Mouse (Mus musculus): ENCODE results near the gene Fgf5. TPM values are rescaled to one million over a fixed set of nuclear protein-coding genes. Genes with fewer than 3 reads are reported as not detected.
A peak's percentile ranks its signal among the peaks of the same experiment; 100 is the strongest.

The Fgf5 gene
- polyA plus RNA-seq (2015; fragmentation: Nextera tagmentation; extraction: Ambion mirVana), result 0.96 and 2.0 TPM in 2 replicates

- Histone ChIP-seq H3K4me2 (peak within 1 kb of the TSS; percentile 100), H3K9ac (peak within 1 kb of the TSS; percentile 67), H3K27me3 (replicated peaks) (peaks cover 40% of the 10 kb centered on the region), H3K27ac (peak within 1 kb of the TSS; percentile 55; the same call in 1 of the 2 replicates), H3K4me3 (peak within 1 kb of the TSS; percentile 81), H3K36me3 (replicated peaks) (no peaks in the 10 kb centered on the region), H3K4me1 (peaks cover 18% of the 10 kb centered on the region), H3K9me3 (no peaks in the 10 kb centered on the region)
- WGBS, result under 1% methylated on average over 80 of the region's 80 CpGs
- peak; percentile 82 for ATAC-seq (replicated peaks)
These were observed at the start of gene Fgf5 for GRCm38 (mm10) chr5:98253838-98254821. Gene Fgf5 (plus strand): TSS chr5:98254184.

- Histone ChIP-seq H3K27me3 (replicated peaks) (no peaks in the 10 kb centered on the region), H3K36me3 (replicated peaks) (no peaks in the 10 kb centered on the region), H3K27ac (no peak overlapping the region), H3K4me2 (no peak overlapping the region), H3K9me3 (no peaks in the 10 kb centered on the region), H3K9ac (no peak overlapping the region), H3K4me3 (no peak overlapping the region), H3K4me1 (no peaks in the 10 kb centered on the region)
- no peak for ATAC-seq (replicated peaks)
- 63% methylated on average over 4 of the region's 4 CpGs for WGBS
These were observed 41.5 kb upstream of the Fgf5 start for GRCm38 (mm10) chr5:98212501-98212900.

DNA sequence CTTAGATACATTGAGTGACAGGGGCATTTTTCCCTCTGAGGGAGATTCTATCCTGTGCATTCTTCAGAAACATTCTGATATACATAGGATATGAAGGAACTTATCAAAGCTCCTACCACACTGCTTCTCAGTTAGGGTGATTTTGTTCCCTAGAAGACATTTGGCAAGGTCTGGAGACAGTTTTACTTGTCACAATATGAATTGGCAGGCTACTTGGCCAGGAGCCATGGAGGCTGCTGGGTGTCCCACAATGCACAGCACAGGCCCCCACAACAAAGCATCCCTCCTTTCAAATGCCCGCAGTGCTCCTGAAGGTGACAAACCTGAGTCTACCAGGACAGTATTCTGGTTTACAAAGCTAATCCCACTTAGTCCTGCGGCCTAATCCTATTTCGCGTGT is 32.0 kb upstream of the Fgf5 start:
- H3K27ac ChIP-seq, result no peak overlapping the region
- H3K9ac ChIP-seq, result no peak overlapping the region
- H3K4me1 ChIP-seq, result no peaks in the 10 kb centered on the region; the same call in 1 of the 2 replicates
- peaks cover 4% of the 10 kb centered on the region; the same call in 1 of the 2 replicates for H3K9me3 ChIP-seq
- H3K36me3 ChIP-seq (replicated peaks), result no peaks in the 10 kb centered on the region
- WGBS, result 52% methylated on average over 4 of the region's 4 CpGs
- no peaks in the 10 kb centered on the region for H3K27me3 ChIP-seq (replicated peaks)
- ATAC-seq (replicated peaks), result no peak
- H3K4me2 ChIP-seq, result no peak overlapping the region
- H3K4me3 ChIP-seq, result no peak overlapping the region

GRCm38 (mm10) chr5:98226710-98227109 is 27.3 kb upstream of the Fgf5 start:
- H3K4me2 ChIP-seq, result no peak overlapping the region
- no peak overlapping the region for H3K9ac ChIP-seq
- no peak overlapping the region for H3K4me3 ChIP-seq
- peaks cover 4% of the 10 kb centered on the region; the same call in 1 of the 2 replicates for H3K9me3 ChIP-seq
- H3K27ac ChIP-seq, result no peak overlapping the region
- no peaks in the 10 kb centered on the region for H3K36me3 ChIP-seq (replicated peaks)
- WGBS, result 69% methylated on average over 2 of the region's 2 CpGs
- no peaks in the 10 kb centered on the region; the same call in 1 of the 2 replicates for H3K4me1 ChIP-seq
- H3K27me3 ChIP-seq (replicated peaks), result no peaks in the 10 kb centered on the region
- ATAC-seq (replicated peaks), result no peak

DNA sequence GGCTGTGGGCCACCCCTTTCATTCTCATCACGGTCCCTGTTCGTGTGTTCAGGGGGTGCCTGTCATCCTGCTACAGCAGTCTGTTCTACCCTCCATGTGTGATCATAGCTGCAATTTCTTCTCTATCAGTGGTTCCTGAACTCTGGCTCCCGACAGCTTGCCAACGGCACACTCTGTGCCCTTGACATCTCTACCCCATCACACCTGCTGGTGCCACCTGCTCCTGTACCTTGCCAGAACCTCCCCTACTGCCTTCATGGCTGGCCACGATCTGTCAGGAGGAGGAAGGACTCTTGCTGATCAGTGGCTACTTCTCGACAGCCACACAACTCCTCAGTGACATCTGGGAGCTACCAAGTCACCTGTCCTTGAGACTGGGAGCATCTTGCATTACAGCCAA is 24.5 kb upstream of the Fgf5 start:
- Histone ChIP-seq H3K27me3 (replicated peaks) (no peaks in the 10 kb centered on the region), H3K4me1 (no peaks in the 10 kb centered on the region), H3K4me3 (no peak overlapping the region), H3K4me2 (no peak overlapping the region), H3K36me3 (replicated peaks) (no peaks in the 10 kb centered on the region), H3K9ac (no peak overlapping the region), H3K9me3 (peaks cover 4% of the 10 kb centered on the region; the same call in 1 of the 2 replicates), H3K27ac (no peak overlapping the region)
- 84% methylated on average over 6 of the region's 6 CpGs for WGBS
- ATAC-seq (replicated peaks), result no peak

- H3K4me3 ChIP-seq, result no peak overlapping the region
- ATAC-seq (replicated peaks), result no peak
These were observed 15.5 kb upstream of the Fgf5 start for GRCm38 (mm10) chr5:98238466-98238865.

GRCm38 (mm10) chr5:98241322-98241829 is 12.6 kb upstream of the Fgf5 start:
- WGBS, result 92% methylated on average over 12 of the region's 12 CpGs
- H3K9ac ChIP-seq, result no peak overlapping the region

More at GRCm38 (mm10) chr5:98238466-98238865, 15.5 kb upstream of the Fgf5 start:
- no peak overlapping the region for H3K27ac ChIP-seq
- no peaks in the 10 kb centered on the region for H3K9me3 ChIP-seq
- no peak overlapping the region for H3K4me2 ChIP-seq
- no peaks in the 10 kb centered on the region for H3K4me1 ChIP-seq
- WGBS, result 87% methylated on average over 6 of the region's 6 CpGs
- no peaks in the 10 kb centered on the region for H3K27me3 ChIP-seq (replicated peaks)
- H3K9ac ChIP-seq, result no peak overlapping the region
- H3K36me3 ChIP-seq (replicated peaks), result no peaks in the 10 kb centered on the region

DNA sequence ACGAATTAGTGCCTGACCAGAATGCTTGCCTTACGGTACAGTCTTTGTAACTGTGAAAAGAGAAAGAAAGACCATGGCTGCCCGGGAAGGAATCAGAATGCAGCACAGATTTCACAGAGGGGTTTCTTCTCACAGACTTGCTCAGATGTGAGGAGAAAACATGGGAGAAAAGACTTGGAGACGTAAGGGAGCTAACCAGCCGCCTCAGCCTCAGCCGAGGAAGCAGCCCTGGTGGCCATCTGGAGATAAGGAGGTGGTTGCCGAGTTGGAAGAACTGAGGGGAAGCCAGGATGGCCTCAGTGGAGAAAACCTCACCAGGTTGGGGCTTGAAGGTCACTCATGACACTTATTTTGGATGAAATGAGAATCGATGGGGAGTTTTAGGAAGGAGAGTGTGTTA is 8.7 kb upstream of the Fgf5 start:
- Histone ChIP-seq H3K27ac (no peak overlapping the region), H3K9me3 (no peaks in the 10 kb centered on the region), H3K4me3 (no peak overlapping the region), H3K27me3 (replicated peaks) (no peaks in the 10 kb centered on the region), H3K36me3 (replicated peaks) (no peaks in the 10 kb centered on the region), H3K4me2 (no peak overlapping the region), H3K4me1 (no peaks in the 10 kb centered on the region), H3K9ac (no peak overlapping the region)
- 73% methylated on average over 8 of the region's 8 CpGs for WGBS
- no peak for ATAC-seq (replicated peaks)

More at GRCm38 (mm10) chr5:98241322-98241829, 12.6 kb upstream of the Fgf5 start:
- H3K27ac ChIP-seq, result no peak overlapping the region
- ATAC-seq (replicated peaks), result no peak
- no peaks in the 10 kb centered on the region for H3K9me3 ChIP-seq
- no peaks in the 10 kb centered on the region for H3K4me1 ChIP-seq
- no peaks in the 10 kb centered on the region for H3K36me3 ChIP-seq (replicated peaks)
- no peak overlapping the region for H3K4me2 ChIP-seq
- no peaks in the 10 kb centered on the region for H3K27me3 ChIP-seq (replicated peaks)
- H3K4me3 ChIP-seq, result no peak overlapping the region

- no peak for ATAC-seq (replicated peaks)
- H3K9me3 ChIP-seq, result no peaks in the 10 kb centered on the region
- 54% methylated on average over 4 of the region's 4 CpGs for WGBS
- H3K4me1 ChIP-seq, result no peaks in the 10 kb centered on the region
- H3K4me3 ChIP-seq, result no peak overlapping the region
- no peaks in the 10 kb centered on the region for H3K36me3 ChIP-seq (replicated peaks)
- H3K27me3 ChIP-seq (replicated peaks), result no peaks in the 10 kb centered on the region
- no peak overlapping the region for H3K27ac ChIP-seq
- H3K9ac ChIP-seq, result no peak overlapping the region
- H3K4me2 ChIP-seq, result no peak overlapping the region
These were observed 8.0 kb upstream of the Fgf5 start for GRCm38 (mm10) chr5:98245976-98246375.

DNA sequence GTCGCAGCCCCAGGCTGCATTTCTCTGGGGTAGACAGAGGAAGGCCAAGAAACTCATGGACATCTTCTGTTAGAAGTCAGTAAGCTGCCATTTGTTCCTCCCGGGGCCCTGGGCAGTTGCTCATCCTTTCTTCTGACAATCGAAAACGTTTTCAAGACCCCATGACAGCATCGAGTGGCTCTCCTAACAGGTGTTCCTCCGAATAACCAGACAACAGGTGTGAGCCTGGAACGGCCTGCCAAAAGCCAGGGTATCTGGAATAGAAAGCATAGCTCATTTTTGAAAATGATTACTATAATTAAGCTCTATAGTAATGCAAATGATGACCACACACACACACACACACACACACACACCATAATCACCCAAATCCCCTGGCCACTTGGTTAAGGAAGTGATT is 7.2 kb upstream of the Fgf5 start:
- Histone ChIP-seq H3K4me1 (no peaks in the 10 kb centered on the region), H3K4me3 (no peak overlapping the region), H3K4me2 (no peak overlapping the region), H3K27ac (no peak overlapping the region), H3K36me3 (replicated peaks) (no peaks in the 10 kb centered on the region), H3K9ac (no peak overlapping the region), H3K9me3 (no peaks in the 10 kb centered on the region), H3K27me3 (replicated peaks) (peaks cover 4% of the 10 kb centered on the region; the same call in 1 of the 2 replicates)
- no peak for ATAC-seq (replicated peaks)
- WGBS, result 75% methylated on average over 7 of the region's 7 CpGs

- H3K9me3 ChIP-seq, result no peaks in the 10 kb centered on the region
- no peak overlapping the region for H3K27ac ChIP-seq
- no peaks in the 10 kb centered on the region for H3K4me1 ChIP-seq
- H3K36me3 ChIP-seq (replicated peaks), result no peaks in the 10 kb centered on the region
- H3K27me3 ChIP-seq (replicated peaks), result peaks cover 11% of the 10 kb centered on the region
- no peak overlapping the region for H3K9ac ChIP-seq
- no peak for ATAC-seq (replicated peaks)
- no peak overlapping the region for H3K4me3 ChIP-seq
- no peak overlapping the region for H3K4me2 ChIP-seq
- WGBS, result 71% methylated on average over 2 of the region's 2 CpGs
These were observed 6.5 kb upstream of the Fgf5 start for GRCm38 (mm10) chr5:98247516-98247915.

DNA sequence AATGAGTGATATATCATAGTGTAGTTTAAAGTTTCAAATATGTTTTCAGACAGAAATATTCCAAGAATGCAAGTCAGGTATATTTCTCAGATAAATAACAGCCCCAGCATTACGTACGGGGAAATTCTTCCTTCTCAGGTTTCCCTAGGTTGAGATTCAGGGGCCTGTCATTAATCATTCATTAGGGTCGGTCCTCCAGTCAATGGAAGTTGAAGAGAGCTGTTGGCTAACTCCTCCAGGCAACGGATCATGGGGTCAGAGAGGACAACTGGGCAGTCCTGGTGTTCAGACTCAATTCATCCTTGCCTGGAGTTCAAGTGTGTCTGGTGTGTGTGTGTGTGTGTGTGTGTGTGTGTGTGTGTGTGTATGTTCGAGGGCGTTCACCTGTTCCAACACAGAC is 837 bp upstream of the Fgf5 start:
- ATAC-seq (replicated peaks), result 0 out of 2 replicates have a peak, but pooled peaks have one; percentile 14
- Histone ChIP-seq H3K4me3 (peak overlapping the region; percentile 81), H3K36me3 (replicated peaks) (no peaks in the 10 kb centered on the region), H3K4me2 (peak overlapping the region; percentile 100; the same call in 1 of the 2 replicates), H3K27ac (no peak overlapping the region), H3K4me1 (peaks cover 18% of the 10 kb centered on the region), H3K9me3 (no peaks in the 10 kb centered on the region), H3K27me3 (replicated peaks) (peaks cover 40% of the 10 kb centered on the region), H3K9ac (no peak overlapping the region)
- 24% methylated on average over 6 of the region's 6 CpGs for WGBS
